Mouse (Mus musculus) midbrain, postnatal 0 days (tissue): ENCODE measurements around the gene Foxa1. TPM values are rescaled to one million over a fixed set of nuclear protein-coding genes. Genes with fewer than 3 reads are reported as not detected.
A peak's percentile ranks its signal among the peaks of the same experiment; 100 is the strongest.

ENCODE experiments used
- ATAC-seq: fragments of 200-750 bp; cut with Nextera tagmentation; 2 replicates; pipeline ENCODE4 v1.8.0; 2017; ENCODE audit warnings: moderate number of reproducible peaks, mild to moderate bottlenecking, moderate TSS enrichment, moderate library complexity; ENCODE audit not compliant: low FRiP score
- DNase-seq: peaks from one replicate; pipeline ENCODE4 v3.0.0-alpha.2; 2015; ENCODE audit warnings: low spot score
- H3K27ac ChIP-seq: fragments of 300-500 bp; sonication (generic); 2 replicates; pipeline ENCODE4 v1.5.1; 2014; ENCODE audit warnings: low read depth, mild to moderate bottlenecking, low read length, mixed read lengths
- H3K27me3 ChIP-seq: fragments of 300-500 bp; sonication (generic); 2 replicates; pipeline ENCODE4 v1.6.1; 2014; ENCODE audit warnings: low read length, control low read depth, mixed read lengths; ENCODE audit not compliant: insufficient read depth
- H3K36me3 ChIP-seq: fragments of 300-500 bp; sonication (generic); 2 replicates; pipeline ENCODE4 v1.6.1; 2014; ENCODE audit warnings: low read length, control low read depth, mixed read lengths; ENCODE audit not compliant: insufficient read depth
- H3K4me1 ChIP-seq: fragments of 300-500 bp; sonication (generic); 2 replicates; pipeline ENCODE4 v1.6.1; 2014; ENCODE audit warnings: mild to moderate bottlenecking, control low read depth, antibody characterized with exemption, low read length, mixed read lengths; ENCODE audit not compliant: insufficient read depth
- H3K4me2 ChIP-seq: fragments of 300-500 bp; sonication (generic); 2 replicates; pipeline ENCODE4 v1.6.1; 2014; ENCODE audit warnings: low read depth, mild to moderate bottlenecking, low read length, mixed read lengths; ENCODE audit not compliant: poor library complexity, severe bottlenecking
- H3K4me3 ChIP-seq: fragments of 300-500 bp; sonication (generic); 2 replicates; pipeline ENCODE4 v1.5.1; 2014; ENCODE audit warnings: low read depth, mild to moderate bottlenecking, low read length, moderate library complexity
- H3K9ac ChIP-seq: fragments of 300-500 bp; sonication (generic); replicated peaks from 2 replicates; pipeline ENCODE4 v1.6.1; 2014; ENCODE audit warnings: mild to moderate bottlenecking, low read length, moderate library complexity, mixed read lengths; ENCODE audit not compliant: poor library complexity, severe bottlenecking
- H3K9me3 ChIP-seq: fragments of 300-500 bp; sonication (generic); 2 replicates; pipeline ENCODE4 v1.6.1; 2016; ENCODE audit warnings: low read length, control low read depth
- CTCF ChIP-seq: IDR thresholded peaks from 2 replicates; pipeline ENCODE4 v1.5.1; 2016; ENCODE audit warnings: antibody characterized with exemption, mild to moderate bottlenecking
- WGBS: fragments of 180-500 bp; shearing (Covaris S2); extraction: QIAGEN DNeasy Blood & Tissue Kit; methylation state at CpG from one replicate; pipeline ENCODE4 v1.1.7; 2014; 5-methylcytosine and 5-hydroxymethylcytosine counted together
- polyA plus RNA-seq: library from polyadenylated mRNA; unstranded; fragments of >200 nt; fragmentation: Nextera tagmentation; extraction: Ambion mirVana; gene quantifications from 2 replicates; pipeline ENCODE4 v1.2.1, GENCODE M21; 2015
- total RNA-seq: library from RNA; depleted of rRNA; stranded (reverse); fragments of >200 nt; gene quantifications from 2 replicates; pipeline ENCODE4 v1.2.3, GENCODE M21; 2014; rRNA removed

Foxa1 gene
- total RNA-seq (2.1 and 2.2 TPM in 2 replicates), polyA plus RNA-seq (1.7 and 1.9 TPM in 2 replicates)

DNA sequence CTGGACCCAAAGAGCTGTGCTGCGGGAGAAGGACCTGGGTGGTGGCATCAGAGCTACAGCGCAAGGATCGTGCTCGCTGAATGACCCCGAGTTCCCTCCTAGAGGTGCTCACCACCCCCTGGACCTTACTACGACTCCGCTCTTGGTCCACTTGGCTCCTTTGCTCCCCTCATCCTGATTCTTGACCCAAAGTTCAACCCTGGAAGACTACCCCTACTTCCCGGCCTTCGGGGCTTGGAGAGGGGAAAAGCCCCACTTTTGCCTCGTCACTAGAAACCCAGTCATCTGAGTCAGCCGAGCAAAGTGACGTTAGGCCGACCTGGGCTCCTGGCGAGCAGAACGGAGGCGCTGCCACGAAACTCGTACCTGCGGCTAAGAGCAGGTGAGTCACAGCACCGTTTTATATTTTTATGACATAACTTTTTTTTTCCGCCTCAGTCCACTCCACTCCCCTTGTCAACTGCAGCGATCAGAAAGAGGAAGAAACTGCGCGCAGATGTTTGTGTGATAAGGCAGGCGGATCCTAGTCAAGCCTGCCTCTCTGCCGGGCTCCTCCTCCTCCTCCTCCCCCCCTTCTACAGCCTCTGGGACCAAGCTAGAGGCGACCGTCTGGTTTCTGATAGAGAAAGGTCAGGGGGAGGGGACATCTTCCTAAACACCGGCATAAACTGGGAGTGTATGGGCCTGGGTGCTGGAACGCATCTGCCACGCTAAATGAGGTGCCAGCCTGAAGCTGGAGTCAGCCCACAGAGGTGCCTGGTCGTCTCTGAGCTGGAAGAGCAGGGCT is at the start of gene Foxa1:
Gene Foxa1, minus strand, starts transcription at position 502 of the 787 bp plus-strand sequence.
- no peak within 1 kb of the TSS for H3K27ac ChIP-seq
- DNase-seq: no peak
- no peak for ATAC-seq

DNA sequence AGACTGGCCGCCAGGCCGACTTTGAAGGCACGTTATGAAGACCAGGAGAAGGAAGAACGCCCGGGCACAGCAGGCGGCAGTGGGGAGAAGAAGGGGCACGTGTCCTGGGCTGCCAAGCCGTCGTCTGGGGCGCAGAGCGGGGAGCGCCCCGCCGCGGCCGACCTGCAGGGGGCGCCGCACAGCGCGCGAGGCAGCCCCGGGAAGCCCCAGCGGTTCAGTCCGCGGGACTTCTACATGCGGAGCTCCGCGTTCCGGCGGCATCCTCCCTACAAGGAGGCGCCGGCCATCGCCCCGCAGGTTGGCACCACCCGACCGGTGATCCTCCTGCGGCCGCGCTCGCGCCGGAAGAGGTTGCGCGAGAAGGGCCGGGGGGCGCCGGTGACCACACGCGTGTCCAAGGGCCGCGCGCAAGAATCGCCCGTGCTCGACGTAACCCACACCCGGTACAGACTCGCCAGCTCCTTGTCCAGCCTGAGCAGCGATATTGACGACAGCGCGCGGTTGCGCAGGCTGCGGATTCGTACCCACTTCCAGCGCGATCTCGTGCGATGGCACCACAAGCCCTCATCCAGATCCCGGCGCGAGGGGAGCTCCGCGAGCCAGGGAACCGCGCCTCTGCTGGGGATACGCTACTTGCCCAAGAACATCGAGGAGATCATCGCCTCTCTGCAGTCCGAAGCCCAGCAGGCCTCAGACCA is 29.4 kb upstream of the Foxa1 start:
- H3K36me3 ChIP-seq: no peaks in the 10 kb centered on the region
- H3K9me3 ChIP-seq: no peaks in the 10 kb centered on the region
- H3K4me3 ChIP-seq: peak overlapping the region; percentile 43
- H3K4me1 ChIP-seq: no peaks in the 10 kb centered on the region
- peak overlapping the region; percentile 40; the same call in 1 of the 2 replicates for H3K9ac ChIP-seq
- peak; percentile 56 for TF ChIP-seq CTCF
- peak; percentile 92 for ATAC-seq
- 3% methylated on average over 67 of the region's 81 CpGs for whole genome bisulfite sequencing
- peaks cover 16% of the 10 kb centered on the region; the same call in 1 of the 2 replicates for H3K27me3 ChIP-seq
- H3K27ac ChIP-seq: no peak overlapping the region
- peak; percentile 39 for DNase-seq
- peak overlapping the region; percentile 57 for H3K4me2 ChIP-seq

More for the DNA sequence above, at the start of gene Foxa1:
- Histone ChIP-seq H3K4me2 (peak within 1 kb of the TSS; percentile 63), H3K36me3 (no peaks in the 10 kb centered on the region), H3K27me3 (peaks cover 84% of the 10 kb centered on the region), H3K9ac (0 out of 2 replicates have a peak within 1 kb of the TSS, but pooled peaks have one; percentile 13), H3K4me3 (peak within 1 kb of the TSS; percentile 35), H3K9me3 (no peaks in the 10 kb centered on the region), H3K4me1 (0 out of 2 replicates have a peak, but pooled peaks cover 7% of the 10 kb centered on the region)
- no peak for TF ChIP-seq CTCF
- WGBS: 1% methylated on average over 32 of the region's 32 CpGs

DNA sequence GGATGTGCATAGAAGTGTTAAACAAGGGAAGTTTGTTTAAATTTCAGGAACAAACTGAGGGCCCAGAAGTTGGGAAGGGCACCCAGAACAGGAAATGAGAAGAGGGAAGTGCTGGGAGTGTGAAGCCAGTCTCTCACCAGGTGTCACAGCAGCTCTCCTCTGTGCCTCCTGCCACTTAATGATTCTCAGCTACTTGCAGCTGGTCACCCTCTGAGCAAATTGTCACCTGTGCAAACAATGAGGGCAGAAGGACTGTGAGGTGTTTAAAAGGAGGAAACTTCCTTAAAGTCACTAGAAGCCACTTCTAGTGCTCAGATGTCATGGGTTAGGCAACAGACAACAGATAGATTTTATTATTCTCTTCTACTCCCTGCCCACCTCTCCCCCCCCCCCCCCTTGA is 25.7 kb upstream of the Foxa1 start:
- Histone ChIP-seq H3K9ac (no peak overlapping the region), H3K4me2 (no peak overlapping the region), H3K27me3 (peaks cover 16% of the 10 kb centered on the region; the same call in 1 of the 2 replicates), H3K36me3 (no peaks in the 10 kb centered on the region), H3K27ac (no peak overlapping the region), H3K4me3 (no peak overlapping the region), H3K9me3 (no peaks in the 10 kb centered on the region), H3K4me1 (no peaks in the 10 kb centered on the region)
- DNase-seq (no peak), ATAC-seq (no peak)
- TF ChIP-seq CTCF: no peak

DNA sequence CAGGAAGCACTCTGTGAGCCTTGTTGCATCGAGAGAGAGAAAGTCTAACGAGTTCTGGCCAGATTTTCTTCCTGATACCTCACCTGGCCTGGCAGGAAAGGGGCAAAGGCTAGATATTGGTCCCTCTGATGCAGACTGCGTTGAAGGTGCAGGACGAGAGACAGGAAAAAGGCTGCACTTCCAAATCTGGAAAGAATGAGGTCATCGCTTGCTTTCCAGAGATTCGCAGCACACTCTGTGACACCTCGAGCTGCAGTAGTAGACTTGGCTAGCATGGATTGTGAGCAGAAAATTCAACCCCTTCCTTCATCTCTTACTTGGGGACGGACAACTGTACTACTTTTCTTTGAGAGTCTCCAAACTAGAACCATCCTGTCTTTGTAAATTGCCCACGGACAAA is 25.1 kb upstream of the Foxa1 start:
- Histone ChIP-seq H3K27ac (no peak overlapping the region), H3K9ac (no peak overlapping the region), H3K36me3 (no peaks in the 10 kb centered on the region), H3K4me3 (no peak overlapping the region), H3K27me3 (peaks cover 16% of the 10 kb centered on the region; the same call in 1 of the 2 replicates), H3K4me2 (no peak overlapping the region), H3K9me3 (no peaks in the 10 kb centered on the region), H3K4me1 (no peaks in the 10 kb centered on the region)
- DNase-seq (no peak), ATAC-seq (no peak)
- WGBS: 42% methylated on average over 9 of the region's 9 CpGs
- no peak for TF ChIP-seq CTCF

DNA sequence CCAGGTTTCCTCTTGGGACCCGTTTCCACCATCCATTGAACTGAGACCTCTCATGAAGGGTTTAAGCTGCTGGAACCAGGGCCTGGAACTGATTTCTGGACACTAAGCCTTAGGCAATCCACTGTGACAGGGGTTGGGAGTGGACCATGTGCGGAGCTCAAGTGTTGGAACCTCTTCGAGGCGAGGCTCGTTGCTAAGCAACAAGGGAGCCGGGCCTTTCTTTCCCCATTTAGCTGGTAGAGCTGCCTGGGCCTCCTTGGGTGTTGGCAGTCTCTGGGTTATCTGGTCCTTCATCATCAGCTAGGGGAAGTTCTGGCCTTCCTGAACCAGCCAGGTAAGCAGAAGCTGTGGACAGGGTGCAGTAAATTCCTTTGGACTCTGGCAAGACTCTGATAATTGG is 17.2 kb upstream of the Foxa1 start, which contains the start of gene Ttc6:
Gene Ttc6, plus strand, starts transcription at position 205 of the 400 bp plus-strand sequence.
- Histone ChIP-seq H3K36me3 (no peaks in the 10 kb centered on the region), H3K27ac (no peak within 1 kb of the TSS), H3K4me3 (no peak within 1 kb of the TSS), H3K4me1 (no peaks in the 10 kb centered on the region), H3K4me2 (no peak within 1 kb of the TSS), H3K9me3 (no peaks in the 10 kb centered on the region), H3K9ac (no peak within 1 kb of the TSS), H3K27me3 (no peaks in the 10 kb centered on the region)
- 77% methylated on average over 6 of the region's 6 CpGs for WGBS
- ATAC-seq (no peak), DNase-seq (no peak)
- TF ChIP-seq CTCF: no peak

DNA sequence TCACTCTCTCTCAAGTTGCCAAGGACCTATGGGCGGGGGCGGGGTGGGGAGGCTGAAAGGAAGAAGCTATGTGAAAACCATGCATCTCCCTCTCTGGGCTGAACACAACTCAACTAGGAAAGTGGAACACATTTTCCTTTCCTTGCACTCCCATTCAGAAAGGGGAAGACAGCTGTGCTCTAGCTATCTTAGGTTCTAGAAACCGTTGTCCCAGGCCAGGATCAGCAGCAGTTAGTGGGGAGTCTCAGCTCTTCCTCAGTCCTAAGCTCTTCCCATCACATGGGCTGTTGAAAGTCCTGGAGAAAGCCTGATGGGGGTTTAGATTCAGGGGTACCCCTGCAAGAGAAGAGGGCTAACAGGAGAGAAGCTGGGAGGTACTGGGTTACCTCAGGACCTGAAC is 7.4 kb upstream of the Foxa1 start:
- H3K9me3 ChIP-seq: no peaks in the 10 kb centered on the region
- TF ChIP-seq CTCF: no peak
- no peak overlapping the region for H3K4me2 ChIP-seq
- ATAC-seq (no peak), DNase-seq (no peak)
- WGBS: 33% methylated on average over 3 of the region's 3 CpGs
- H3K27me3 ChIP-seq: peaks cover 65% of the 10 kb centered on the region
- H3K27ac ChIP-seq: no peak overlapping the region
- no peak overlapping the region for H3K4me3 ChIP-seq
- H3K36me3 ChIP-seq: no peaks in the 10 kb centered on the region
- H3K9ac ChIP-seq: no peak overlapping the region
- no peaks in the 10 kb centered on the region for H3K4me1 ChIP-seq
